Mouse (Mus musculus): ENCODE measurements at regions not wholly inside any gene's neighbourhood (a gene's known extent, or its start where the extent isn't known, plus 50 kb on each side); places are given as distances from the start of the nearest gene placed in this dataset.

GRCm38 (mm10) chr8:30655749-30656241 is 2772.7 kb upstream of the 5930422O12Rik start:
- DNase-seq (ENCODE audit: low read depth): no peak

- DNase-seq (ENCODE audit: low read depth): no peak
Observed at GRCm38 (mm10) chr8:30661261-30661660, 2767.2 kb upstream of the 5930422O12Rik start.

GRCm38 (mm10) chr8:30669451-30669850 is 2759.1 kb upstream of the 5930422O12Rik start:
- DNase-seq (ENCODE audit: low read depth): no peak

GRCm38 (mm10) chr8:30677423-30677822 is 2751.1 kb upstream of the 5930422O12Rik start:
- DNase-seq (ENCODE audit: low read depth): no peak

- DNase-seq (ENCODE audit: low read depth): no peak
Observed at GRCm38 (mm10) chr8:30682169-30682568, 2746.3 kb upstream of the 5930422O12Rik start.

- no peak for DNase-seq (ENCODE audit: low read depth)
Observed at GRCm38 (mm10) chr8:30686539-30686938, 2742.0 kb upstream of the 5930422O12Rik start.

GRCm38 (mm10) chr8:30694126-30694525 is 2734.4 kb upstream of the 5930422O12Rik start:
- no peak for DNase-seq (ENCODE audit: low read depth)

GRCm38 (mm10) chr8:30716643-30717042 is 2711.9 kb upstream of the 5930422O12Rik start:
- DNase-seq (ENCODE audit: low read depth): no peak

GRCm38 (mm10) chr8:30730366-30730765 is 2698.1 kb upstream of the 5930422O12Rik start:
- DNase-seq (ENCODE audit: low read depth): no peak

GRCm38 (mm10) chr8:30732585-30733253 is 2695.8 kb upstream of the 5930422O12Rik start:
- no peak for DNase-seq (ENCODE audit: low read depth)

- DNase-seq (ENCODE audit: low read depth): no peak
Observed at GRCm38 (mm10) chr8:30733385-30733784, 2695.1 kb upstream of the 5930422O12Rik start.

- no peak for DNase-seq (ENCODE audit: low read depth)
Observed at GRCm38 (mm10) chr8:30735338-30735737, 2693.2 kb upstream of the 5930422O12Rik start.

GRCm38 (mm10) chr8:30735740-30736139 is 2692.8 kb upstream of the 5930422O12Rik start:
- no peak for DNase-seq (ENCODE audit: low read depth)

GRCm38 (mm10) chr8:30746874-30747273 is 2681.6 kb upstream of the 5930422O12Rik start:
- no peak for DNase-seq (ENCODE audit: low read depth)
